Mouse (Mus musculus): ENCODE data around the gene Rph3al. TPM values are rescaled to one million over a fixed set of nuclear protein-coding genes. Genes with fewer than 3 reads are reported as not detected.
A peak's percentile ranks its signal among the peaks of the same experiment; 100 is the strongest.

Rph3al gene
- polyA plus RNA-seq, 1 experiment from 2014 or later = 1.7 TPM

DNA sequence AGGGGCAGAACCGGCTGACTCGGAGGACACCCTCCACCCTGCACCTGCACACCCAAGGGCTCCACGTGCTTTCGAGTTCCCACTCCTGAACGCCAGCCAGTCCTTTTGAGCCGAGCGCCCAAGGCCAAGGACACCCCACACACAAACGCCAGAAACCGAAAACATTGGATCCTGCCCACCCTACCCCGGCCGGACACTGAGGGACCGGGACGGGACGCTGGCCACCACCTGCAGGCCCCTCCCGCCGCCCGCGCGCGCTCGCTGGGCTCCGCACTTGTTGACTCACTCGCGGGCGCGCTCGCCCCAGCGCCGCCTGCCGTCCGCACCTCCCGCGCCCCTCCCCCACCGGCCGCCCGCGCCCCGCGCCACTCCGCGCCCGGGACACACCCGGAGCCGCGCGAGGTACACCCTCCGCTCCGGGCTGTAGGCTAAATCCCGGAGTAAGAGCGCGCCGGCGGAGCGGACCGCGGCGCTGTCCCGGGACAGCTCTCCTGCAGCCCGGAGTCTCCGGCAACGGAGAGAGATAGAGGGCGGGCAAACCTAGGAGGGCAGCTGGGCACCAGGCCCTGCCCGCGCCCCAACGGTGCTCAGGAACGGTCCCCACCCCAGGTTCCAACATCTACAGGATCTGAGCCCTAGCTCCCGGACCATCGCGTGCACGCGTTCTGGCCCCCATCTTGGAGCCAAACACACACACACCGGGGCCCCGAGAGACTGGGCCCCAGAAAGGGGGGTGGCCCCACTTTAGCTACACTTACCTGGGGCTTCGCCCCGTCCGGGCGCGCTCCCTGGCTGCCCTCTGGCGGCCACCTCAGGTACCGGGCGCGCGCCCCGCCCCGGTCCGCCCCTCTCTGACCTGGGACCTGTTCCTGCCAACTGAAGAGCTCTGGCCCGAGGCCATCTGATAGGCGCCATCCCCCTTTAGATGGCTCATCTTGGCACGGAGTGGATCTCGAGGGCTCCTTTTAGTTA, 28.5 kb upstream of the Rph3al start:
- no peaks in the 10 kb centered on the region for H3K9me3 ChIP-seq

DNA sequence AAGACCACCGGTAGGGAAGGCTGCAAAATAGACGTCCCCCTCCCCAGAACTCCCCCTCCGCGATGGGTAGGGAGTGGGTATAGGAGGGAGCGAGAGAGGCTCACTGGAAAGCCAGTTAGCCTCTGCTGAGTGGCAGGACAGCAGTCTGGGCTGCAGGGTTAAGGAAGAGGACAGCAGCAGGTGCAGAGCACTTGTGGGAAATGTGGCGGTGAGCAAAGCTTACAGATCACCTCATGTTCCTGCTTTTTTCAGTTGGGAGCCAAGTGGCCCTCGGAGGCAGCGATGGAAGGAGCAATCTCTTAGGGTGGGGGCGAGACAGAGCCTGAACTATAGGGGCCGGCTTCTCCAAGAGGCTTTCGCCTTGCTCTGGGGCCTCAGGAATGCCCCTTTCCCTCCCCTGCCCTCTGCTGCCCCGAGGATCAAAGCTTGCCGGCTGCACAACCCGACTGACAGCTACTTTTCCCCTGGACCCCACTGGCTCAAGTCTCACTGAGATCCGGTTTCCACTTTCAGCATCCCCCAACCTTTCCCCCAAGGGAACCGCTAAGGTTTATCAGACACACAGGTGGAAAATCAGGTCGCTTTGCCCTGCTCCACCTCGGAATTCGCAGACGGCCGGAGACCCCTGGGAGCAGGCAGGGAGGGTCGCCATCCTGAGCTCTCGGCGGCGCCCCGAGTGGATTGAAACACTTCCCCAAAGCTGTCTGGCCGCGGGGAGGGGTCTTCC, 27.6 kb upstream of the Rph3al start:
- Histone ChIP-seq H3K36me3 (replicated peaks) (no peaks in the 10 kb centered on the region), H3K4me1 (peaks cover 49% of the 10 kb centered on the region), H3K4me3 (replicated peaks) (peak overlapping the region; percentile 65), H3K9me3 (no peaks in the 10 kb centered on the region), H3K4me2 (peak overlapping the region; percentile 96), H3K27me3 (peaks cover 49% of the 10 kb centered on the region), H3K27ac (no peak overlapping the region), H3K9ac (peak overlapping the region; percentile 68)
- no peak; the same call in 1 of the 2 replicates for ATAC-seq (ENCODE audit: low FRiP score)
- WGBS = 5% methylated on average over 28 of the region's 28 CpGs

More for the DNA sequence above, 28.5 kb upstream of the Rph3al start:
- no peak overlapping the region for H3K27ac ChIP-seq
- H3K4me2 ChIP-seq = peak overlapping the region; percentile 96
- peak overlapping the region; percentile 68 for H3K9ac ChIP-seq
- ATAC-seq (ENCODE audit: low FRiP score) = peak; percentile 64
- no peaks in the 10 kb centered on the region for H3K36me3 ChIP-seq (replicated peaks)
- peaks cover 49% of the 10 kb centered on the region for H3K4me1 ChIP-seq
- under 1% methylated on average over 89 of the region's 90 CpGs for WGBS
- H3K4me3 ChIP-seq (replicated peaks) = peak overlapping the region; percentile 65
- H3K27me3 ChIP-seq = peaks cover 49% of the 10 kb centered on the region

DNA sequence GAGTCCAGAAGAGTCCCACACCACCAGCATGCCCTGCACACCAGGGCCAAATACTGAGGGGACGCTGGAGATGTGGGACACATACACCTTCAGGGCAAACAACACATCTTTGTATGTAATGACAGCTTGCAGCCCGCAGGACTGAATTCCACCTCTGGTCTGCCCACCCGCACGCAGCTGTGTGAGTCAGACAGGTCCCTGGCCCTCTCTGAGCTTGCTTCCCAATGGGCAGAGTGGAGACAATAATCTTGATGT, 26.2 kb upstream of the Rph3al start:
- H3K9ac ChIP-seq = no peak overlapping the region
- H3K27me3 ChIP-seq = peaks cover 40% of the 10 kb centered on the region
- no peak; the same call in 1 of the 2 replicates for ATAC-seq (ENCODE audit: low FRiP score)
- no peaks in the 10 kb centered on the region for H3K9me3 ChIP-seq
- H3K27ac ChIP-seq = peak overlapping the region; percentile 51; the same call in 1 of the 2 replicates
- peaks cover 49% of the 10 kb centered on the region for H3K4me1 ChIP-seq
- H3K4me3 ChIP-seq (replicated peaks) = no peak overlapping the region
- WGBS = 20% methylated on average over 4 of the region's 4 CpGs
- no peaks in the 10 kb centered on the region for H3K36me3 ChIP-seq (replicated peaks)
- peak overlapping the region; percentile 30 for H3K4me2 ChIP-seq

DNA sequence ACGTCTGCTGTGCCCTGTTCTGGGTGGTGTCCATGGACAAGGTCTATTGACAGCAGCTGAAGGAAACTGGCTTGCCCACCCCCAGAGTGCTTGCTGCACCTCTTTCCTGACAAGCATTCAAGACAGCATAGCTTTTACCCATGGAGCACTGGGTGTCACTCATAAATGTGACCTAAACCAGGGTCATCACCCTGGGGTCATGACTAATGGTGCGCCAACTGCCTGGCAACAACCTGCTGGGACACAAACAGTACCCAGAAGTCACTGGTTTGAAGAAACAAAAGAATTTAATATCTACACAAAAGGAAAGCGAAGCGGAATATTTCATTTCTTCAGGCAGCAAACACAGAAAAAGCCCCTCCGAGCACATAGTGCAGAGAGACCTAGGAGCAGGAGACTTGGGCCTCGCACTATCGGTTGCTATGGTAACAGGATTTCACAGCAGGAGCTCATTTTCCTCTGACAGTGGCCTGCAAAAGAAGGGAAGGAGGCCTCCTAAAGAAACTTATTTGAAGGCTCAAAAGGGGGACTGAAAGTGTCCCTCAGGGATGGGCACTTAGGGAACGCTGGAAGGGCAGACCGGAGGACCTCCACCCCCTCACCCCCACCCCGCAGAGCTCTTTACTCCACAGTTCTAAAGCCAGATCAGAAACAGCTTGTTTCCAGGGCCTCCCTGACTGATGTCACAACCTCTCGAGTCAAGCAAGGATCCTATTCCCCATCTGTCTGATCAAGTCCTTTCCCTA, 25.7 kb upstream of the Rph3al start:
- peak; percentile 61; the same call in 1 of the 2 replicates for ATAC-seq (ENCODE audit: low FRiP score)
- Histone ChIP-seq H3K36me3 (replicated peaks) (no peaks in the 10 kb centered on the region), H3K27ac (peak overlapping the region; percentile 51; the same call in 1 of the 2 replicates), H3K4me3 (replicated peaks) (no peak overlapping the region), H3K4me1 (peaks cover 49% of the 10 kb centered on the region), H3K9me3 (no peaks in the 10 kb centered on the region), H3K27me3 (peaks cover 35% of the 10 kb centered on the region), H3K9ac (no peak overlapping the region), H3K4me2 (peak overlapping the region; percentile 30)
- WGBS = 11% methylated on average over 11 of the region's 11 CpGs

DNA sequence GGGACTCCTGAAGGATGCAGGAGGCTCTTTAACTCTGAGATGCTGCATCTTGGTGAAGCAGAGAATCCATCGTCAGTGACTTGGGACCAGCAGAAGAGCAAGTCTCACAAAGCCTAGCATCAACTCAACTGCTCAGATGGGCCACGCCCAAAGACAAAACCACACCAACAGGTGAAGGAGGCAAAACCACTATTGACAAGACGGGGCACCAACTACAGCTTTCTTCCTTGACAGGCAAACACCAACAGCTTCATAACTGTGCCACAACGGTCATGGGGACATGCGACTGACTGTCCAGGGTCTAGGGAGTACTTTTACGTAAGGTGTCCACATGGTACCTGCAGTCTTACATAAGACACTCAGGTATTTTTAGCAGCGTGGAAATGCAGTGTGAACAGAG, 23.6 kb upstream of the Rph3al start:
- Histone ChIP-seq H3K9ac (no peak overlapping the region), H3K27ac (no peak overlapping the region), H3K4me1 (peaks cover 45% of the 10 kb centered on the region), H3K9me3 (no peaks in the 10 kb centered on the region), H3K4me3 (replicated peaks) (no peak overlapping the region), H3K4me2 (no peak overlapping the region), H3K27me3 (peaks cover 22% of the 10 kb centered on the region), H3K36me3 (replicated peaks) (no peaks in the 10 kb centered on the region)
- ATAC-seq (ENCODE audit: low FRiP score) = no peak
- WGBS = 87% methylated on average over 7 of the region's 7 CpGs

DNA sequence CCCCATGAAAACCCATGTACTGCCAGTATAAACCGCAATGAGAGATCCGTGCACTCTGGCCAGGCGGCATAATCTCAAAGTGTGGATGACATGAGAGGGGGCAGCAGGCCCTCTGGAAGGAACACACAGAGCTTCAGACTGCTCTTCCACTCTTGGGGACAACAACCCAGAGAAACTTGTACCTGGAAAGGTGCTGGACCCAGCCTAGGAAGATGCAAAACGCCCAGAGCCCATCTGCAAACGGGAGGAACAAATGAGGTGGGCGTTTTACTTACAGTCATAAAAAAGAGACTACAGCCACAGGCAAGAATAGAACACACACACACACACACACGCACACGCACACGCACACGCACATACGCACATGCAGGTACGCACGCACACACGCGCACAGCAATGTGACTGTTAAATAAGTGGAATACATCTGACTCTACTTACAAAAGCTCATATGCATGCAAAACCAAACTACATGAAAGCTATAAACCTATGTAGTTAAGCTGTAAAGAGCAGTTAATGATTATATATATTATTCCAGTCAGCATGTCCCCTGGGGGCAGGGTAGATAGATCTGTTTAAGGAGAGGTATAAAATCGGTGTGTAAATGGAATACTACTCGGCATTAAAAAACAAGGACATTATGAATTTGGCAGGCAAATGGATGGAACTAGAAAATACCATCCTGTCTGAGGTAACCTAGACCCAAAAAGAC, 19.0 kb upstream of the Rph3al start:
- peaks cover 4% of the 10 kb centered on the region; the same call in 1 of the 2 replicates for H3K27me3 ChIP-seq
- ATAC-seq (ENCODE audit: low FRiP score) = no peak
- H3K4me2 ChIP-seq = no peak overlapping the region
- no peaks in the 10 kb centered on the region for H3K36me3 ChIP-seq (replicated peaks)
- 94% methylated on average over 17 of the region's 17 CpGs for WGBS
- H3K4me1 ChIP-seq = 0 out of 2 replicates have a peak, but pooled peaks cover 5% of the 10 kb centered on the region
- no peaks in the 10 kb centered on the region for H3K9me3 ChIP-seq
- no peak overlapping the region for H3K9ac ChIP-seq
- no peak overlapping the region for H3K4me3 ChIP-seq (replicated peaks)
- no peak overlapping the region for H3K27ac ChIP-seq

DNA sequence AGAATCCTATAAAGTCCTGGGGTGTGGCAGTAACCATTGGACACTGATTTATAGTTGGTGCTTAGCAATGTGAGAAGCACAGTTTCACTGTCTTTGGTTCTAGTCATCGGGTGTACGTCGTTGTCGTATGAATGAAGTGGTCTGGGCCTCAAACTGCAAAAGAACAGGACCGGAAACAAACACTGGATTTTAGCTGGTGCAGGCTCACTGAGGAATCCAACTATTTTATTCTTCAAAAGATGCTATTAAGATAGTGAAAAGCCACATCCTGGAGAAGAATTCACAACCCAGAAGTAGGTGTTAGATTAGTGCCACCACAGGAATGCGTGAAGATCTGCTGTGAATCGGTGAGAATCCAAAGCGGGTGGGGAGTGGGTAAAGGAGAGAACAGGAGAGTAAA, 18.4 kb upstream of the Rph3al start:
- Histone ChIP-seq H3K9ac (no peak overlapping the region), H3K4me3 (replicated peaks) (no peak overlapping the region), H3K4me1 (no peaks in the 10 kb centered on the region), H3K9me3 (no peaks in the 10 kb centered on the region), H3K36me3 (replicated peaks) (no peaks in the 10 kb centered on the region), H3K4me2 (no peak overlapping the region), H3K27ac (no peak overlapping the region), H3K27me3 (no peaks in the 10 kb centered on the region; the same call in 1 of the 2 replicates)
- WGBS = 89% methylated on average over 8 of the region's 8 CpGs
- ATAC-seq (ENCODE audit: low FRiP score) = no peak

DNA sequence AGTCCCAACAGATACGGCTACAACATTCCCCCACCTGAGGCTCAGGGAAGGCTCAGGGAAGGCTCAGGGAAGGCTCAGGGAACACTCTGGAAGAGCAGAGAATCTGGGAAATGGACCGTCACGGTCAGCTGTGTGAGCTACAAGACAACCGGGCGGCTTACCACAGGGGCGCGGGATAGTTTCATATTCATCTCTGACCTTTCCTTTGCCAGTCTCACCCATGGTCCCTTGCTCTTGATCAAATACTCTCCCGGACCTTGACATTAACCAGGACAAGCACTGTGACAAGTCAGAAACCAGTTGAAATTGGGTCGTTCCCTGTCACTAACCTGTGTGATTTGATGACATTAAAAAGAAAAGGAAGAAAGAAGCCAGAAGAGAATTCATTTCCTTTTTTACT, 16.7 kb upstream of the Rph3al start:
- no peaks in the 10 kb centered on the region; the same call in 1 of the 2 replicates for H3K27me3 ChIP-seq
- H3K27ac ChIP-seq = no peak overlapping the region
- H3K9ac ChIP-seq = no peak overlapping the region
- ATAC-seq (ENCODE audit: low FRiP score) = no peak
- no peaks in the 10 kb centered on the region for H3K9me3 ChIP-seq
- H3K4me2 ChIP-seq = no peak overlapping the region
- H3K4me3 ChIP-seq (replicated peaks) = no peak overlapping the region
- H3K36me3 ChIP-seq (replicated peaks) = no peaks in the 10 kb centered on the region
- no peaks in the 10 kb centered on the region for H3K4me1 ChIP-seq
- WGBS = 93% methylated on average over 9 of the region's 9 CpGs

DNA sequence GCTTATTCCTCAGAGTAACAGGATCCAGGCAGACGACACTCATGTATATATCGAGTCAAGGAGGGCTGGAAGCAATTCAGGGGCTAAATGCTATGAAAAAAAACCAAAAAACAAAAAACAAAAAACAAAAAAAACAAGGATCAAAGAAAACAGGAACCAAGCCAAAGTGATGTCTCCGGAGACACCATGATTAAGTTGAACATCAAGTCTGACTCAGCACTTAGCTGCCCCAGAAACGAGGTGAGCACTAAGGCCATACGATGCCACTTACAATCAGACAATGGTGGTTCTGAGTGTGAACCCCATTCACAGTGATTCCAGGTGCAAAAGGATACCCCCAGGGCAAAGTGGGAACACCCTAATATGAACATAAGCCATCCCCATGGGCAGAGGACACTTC, 13.7 kb upstream of the Rph3al start:
- peaks cover 6% of the 10 kb centered on the region for H3K4me1 ChIP-seq
- H3K4me2 ChIP-seq = no peak overlapping the region
- H3K4me3 ChIP-seq (replicated peaks) = no peak overlapping the region
- no peaks in the 10 kb centered on the region for H3K9me3 ChIP-seq
- ATAC-seq (ENCODE audit: low FRiP score) = no peak
- H3K27me3 ChIP-seq = no peaks in the 10 kb centered on the region; the same call in 1 of the 2 replicates
- H3K36me3 ChIP-seq (replicated peaks) = no peaks in the 10 kb centered on the region
- no peak overlapping the region for H3K27ac ChIP-seq
- H3K9ac ChIP-seq = no peak overlapping the region
- 81% methylated on average over 5 of the region's 5 CpGs for WGBS

DNA sequence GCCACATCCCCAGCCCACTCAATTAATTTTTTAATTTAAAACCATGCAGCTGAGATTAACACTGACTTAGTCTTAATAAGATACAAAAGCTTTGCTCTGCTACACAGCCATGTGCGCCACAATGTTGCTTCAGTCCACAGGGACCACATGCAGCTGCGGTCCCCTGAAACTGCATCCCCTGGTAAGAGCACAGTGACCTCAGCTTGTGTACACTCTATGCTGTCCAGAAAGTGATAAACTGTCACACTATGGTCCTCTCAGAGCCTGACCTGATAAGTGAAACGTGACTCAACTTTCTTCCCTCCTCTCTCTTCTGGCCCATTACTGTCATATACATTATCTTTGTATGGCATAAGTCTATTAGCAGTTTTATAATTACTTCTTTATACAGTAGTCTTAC, 12.2 kb upstream of the Rph3al start:
- H3K36me3 ChIP-seq (replicated peaks) = no peaks in the 10 kb centered on the region
- WGBS = 80% methylated on average over 3 of the region's 3 CpGs

DNA sequence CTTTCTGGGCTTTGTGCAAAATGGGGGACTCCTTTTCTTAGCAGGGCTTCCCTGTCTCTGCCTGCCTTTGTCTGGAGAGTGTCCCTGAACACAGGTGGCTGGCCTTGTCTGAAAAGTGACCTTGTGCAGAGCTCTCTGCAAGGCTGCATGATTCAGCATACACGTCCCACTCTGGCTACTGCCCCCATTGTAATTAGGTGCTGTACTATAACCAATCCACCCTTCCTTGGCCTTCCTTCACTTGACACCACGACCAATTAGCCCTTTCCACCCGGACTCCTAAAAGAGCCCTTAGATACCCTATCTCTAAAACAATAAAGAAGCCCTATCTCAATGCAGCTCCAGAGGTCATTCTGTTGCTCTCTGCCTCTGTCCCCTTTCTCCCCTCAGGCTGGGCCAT, 10.6 kb upstream of the Rph3al start:
- Histone ChIP-seq H3K4me3 (replicated peaks) (no peak overlapping the region), H3K9ac (no peak overlapping the region), H3K9me3 (no peaks in the 10 kb centered on the region), H3K27me3 (no peaks in the 10 kb centered on the region), H3K4me1 (peaks cover 19% of the 10 kb centered on the region), H3K27ac (no peak overlapping the region), H3K36me3 (replicated peaks) (no peaks in the 10 kb centered on the region), H3K4me2 (no peak overlapping the region)
- WGBS = 33% methylated on average over 3 of the region's 3 CpGs
- no peak for ATAC-seq (ENCODE audit: low FRiP score)

More for the DNA sequence above, 12.2 kb upstream of the Rph3al start:
- H3K9ac ChIP-seq = no peak overlapping the region
- H3K27ac ChIP-seq = no peak overlapping the region
- H3K4me3 ChIP-seq (replicated peaks) = no peak overlapping the region
- no peak overlapping the region for H3K4me2 ChIP-seq
- no peaks in the 10 kb centered on the region for H3K9me3 ChIP-seq
- no peaks in the 10 kb centered on the region for H3K27me3 ChIP-seq
- H3K4me1 ChIP-seq = peaks cover 19% of the 10 kb centered on the region
- no peak for ATAC-seq (ENCODE audit: low FRiP score)
